Mouse (Mus musculus): ENCODE data around the gene Strbp. TPM values are rescaled to one million over a fixed set of nuclear protein-coding genes. Genes with fewer than 3 reads are reported as not detected.

Gene Strbp
- polyA plus RNA-seq, 1 experiment: 6.8 TPM

- H3K4me1 ChIP-seq (ENCODE audit: control insufficient read depth, insufficient read depth, low read length): no peaks in the 10 kb centered on the region
- no peak overlapping the region for H3K4me3 ChIP-seq (ENCODE audit: insufficient read depth, low read depth, low read length)
- WGBS: 59% methylated on average over 2 of the region's 2 CpGs
- DNase-seq: no peak
- H3K27ac ChIP-seq (ENCODE audit: insufficient read depth, low read depth, low read length): no peak overlapping the region
- H3K27me3 ChIP-seq (replicated peaks; ENCODE audit: control insufficient read depth, insufficient read depth, low read length): no peaks in the 10 kb centered on the region
- TF ChIP-seq POLR2A (IDR thresholded peaks at IDR 0.05; ENCODE audit: low read depth, low read length) (no peak), CTCF (conservative IDR thresholded peaks at IDR 0.05; ENCODE audit: insufficient read depth, insufficient read length, low read depth, low read length) (no peak)
- no peaks in the 10 kb centered on the region; the same call in 1 of the 2 replicates for H3K36me3 ChIP-seq (ENCODE audit: control insufficient read depth, insufficient read depth, low read length)
Measured at GRCm38 (mm10) chr2:37649590-37649989, 54.1 kb downstream of the Strbp start.

DNA sequence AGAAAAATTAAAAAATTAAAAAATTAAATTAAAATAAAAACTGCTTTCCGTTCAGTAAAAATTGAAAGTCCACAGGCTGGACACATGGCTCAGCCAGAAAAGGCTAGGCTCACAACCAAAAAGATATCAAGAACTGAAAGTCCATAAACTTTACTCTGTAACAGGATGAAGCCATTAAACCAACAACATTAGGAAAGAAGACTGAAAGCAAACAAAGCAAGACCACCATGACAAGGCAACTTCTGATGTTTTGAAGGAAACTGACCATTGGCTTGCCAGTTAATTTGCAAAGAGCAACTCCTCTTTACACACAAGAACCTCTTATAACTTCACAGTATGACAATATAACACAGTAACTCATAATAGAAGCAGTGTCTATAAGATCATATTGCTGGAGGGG, 54.7 kb downstream of the Strbp start:
- no peak for DNase-seq
- H3K4me3 ChIP-seq (ENCODE audit: insufficient read depth, low read depth, low read length): no peak overlapping the region
- H3K4me1 ChIP-seq (ENCODE audit: control insufficient read depth, insufficient read depth, low read length): no peaks in the 10 kb centered on the region
- H3K36me3 ChIP-seq (ENCODE audit: control insufficient read depth, insufficient read depth, low read length): no peaks in the 10 kb centered on the region; the same call in 1 of the 2 replicates
- H3K27me3 ChIP-seq (replicated peaks; ENCODE audit: control insufficient read depth, insufficient read depth, low read length): no peaks in the 10 kb centered on the region
- WGBS: 70% methylated on average over 1 of the region's 1 CpGs
- no peak for TF ChIP-seq CTCF (conservative IDR thresholded peaks at IDR 0.05; ENCODE audit: insufficient read depth, insufficient read length, low read depth, low read length)
- no peak for TF ChIP-seq POLR2A (IDR thresholded peaks at IDR 0.05; ENCODE audit: low read depth, low read length)
- no peak overlapping the region for H3K27ac ChIP-seq (ENCODE audit: insufficient read depth, low read depth, low read length)

DNA sequence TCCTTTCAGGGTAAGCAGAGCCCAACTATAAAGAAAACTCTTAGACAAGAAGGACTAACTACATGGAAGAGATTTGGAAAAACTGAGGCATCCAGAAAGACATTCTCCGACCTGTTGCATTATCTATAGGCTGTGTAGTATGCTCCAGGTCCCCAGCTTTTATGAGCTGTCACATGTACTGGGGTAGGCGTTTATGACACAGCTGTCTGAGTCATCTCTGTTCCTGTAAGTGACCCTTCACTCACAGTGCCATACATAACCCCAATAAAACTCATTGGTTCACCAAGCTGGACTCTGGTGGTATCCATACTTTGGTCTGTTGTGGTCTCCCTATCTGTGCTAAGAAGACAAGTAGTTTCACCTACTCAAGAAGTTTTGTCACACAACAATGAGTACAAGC, 80.3 kb downstream of the Strbp start:
- DNase-seq: no peak
- no peaks in the 10 kb centered on the region for H3K27me3 ChIP-seq (replicated peaks; ENCODE audit: control insufficient read depth, insufficient read depth, low read length)
- H3K36me3 ChIP-seq (ENCODE audit: control insufficient read depth, insufficient read depth, low read length): peaks cover 1% of the 10 kb centered on the region; the same call in 1 of the 2 replicates
- TF ChIP-seq POLR2A (IDR thresholded peaks at IDR 0.05; ENCODE audit: low read depth, low read length): no peak
- no peak for TF ChIP-seq CTCF (conservative IDR thresholded peaks at IDR 0.05; ENCODE audit: insufficient read depth, insufficient read length, low read depth, low read length)
- WGBS: 71% methylated on average over 2 of the region's 2 CpGs
- no peak overlapping the region for H3K4me3 ChIP-seq (ENCODE audit: insufficient read depth, low read depth, low read length)
- H3K27ac ChIP-seq (ENCODE audit: insufficient read depth, low read depth, low read length): no peak overlapping the region
- H3K4me1 ChIP-seq (ENCODE audit: control insufficient read depth, insufficient read depth, low read length): no peaks in the 10 kb centered on the region

- DNase-seq: no peak
- no peak for TF ChIP-seq POLR2A (IDR thresholded peaks at IDR 0.05; ENCODE audit: low read depth, low read length)
- no peaks in the 10 kb centered on the region for H3K27me3 ChIP-seq (replicated peaks; ENCODE audit: control insufficient read depth, insufficient read depth, low read length)
- H3K4me1 ChIP-seq (ENCODE audit: control insufficient read depth, insufficient read depth, low read length): no peaks in the 10 kb centered on the region
- peaks cover 2% of the 10 kb centered on the region; the same call in 1 of the 2 replicates for H3K36me3 ChIP-seq (ENCODE audit: control insufficient read depth, insufficient read depth, low read length)
- H3K27ac ChIP-seq (ENCODE audit: insufficient read depth, low read depth, low read length): no peak overlapping the region
- H3K4me3 ChIP-seq (ENCODE audit: insufficient read depth, low read depth, low read length): no peak overlapping the region
Measured at GRCm38 (mm10) chr2:37587919-37588318, 115.7 kb downstream of the Strbp start.

DNA sequence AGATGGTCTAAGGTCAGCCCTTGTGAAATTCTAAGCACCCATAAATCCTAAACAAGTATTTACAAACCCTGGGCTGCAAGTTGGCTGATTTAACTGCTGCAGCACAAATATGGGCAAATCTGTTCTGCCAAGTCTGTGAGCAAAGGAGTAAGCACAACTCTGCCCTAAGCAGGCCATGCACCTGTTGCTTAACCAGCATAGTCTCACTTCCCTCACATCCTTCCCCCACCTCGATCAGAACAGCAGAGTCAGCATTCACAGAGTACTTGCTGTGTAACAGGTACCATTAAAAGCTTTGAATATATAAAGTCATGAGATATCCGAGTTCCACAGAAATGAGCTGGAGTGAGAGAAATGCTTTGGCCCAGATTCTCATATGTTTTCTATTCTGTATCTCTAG, 125.5 kb downstream of the Strbp start:
- H3K27me3 ChIP-seq (replicated peaks; ENCODE audit: control insufficient read depth, insufficient read depth, low read length): no peaks in the 10 kb centered on the region
- no peak for DNase-seq
- no peaks in the 10 kb centered on the region for H3K4me1 ChIP-seq (ENCODE audit: control insufficient read depth, insufficient read depth, low read length)
- no peak overlapping the region for H3K4me3 ChIP-seq (ENCODE audit: insufficient read depth, low read depth, low read length)
- no peak overlapping the region for H3K27ac ChIP-seq (ENCODE audit: insufficient read depth, low read depth, low read length)
- no peaks in the 10 kb centered on the region for H3K36me3 ChIP-seq (ENCODE audit: control insufficient read depth, insufficient read depth, low read length)
- TF ChIP-seq POLR2A (IDR thresholded peaks at IDR 0.05; ENCODE audit: low read depth, low read length): no peak
- no peak for TF ChIP-seq CTCF (conservative IDR thresholded peaks at IDR 0.05; ENCODE audit: insufficient read depth, insufficient read length, low read depth, low read length)
- WGBS: 63% methylated on average over 2 of the region's 2 CpGs

GRCm38 (mm10) chr2:37576661-37577060, 127.0 kb downstream of the Strbp start:
- H3K36me3 ChIP-seq (ENCODE audit: control insufficient read depth, insufficient read depth, low read length): no peaks in the 10 kb centered on the region
- H3K4me3 ChIP-seq (ENCODE audit: insufficient read depth, low read depth, low read length): no peak overlapping the region
- no peak overlapping the region for H3K27ac ChIP-seq (ENCODE audit: insufficient read depth, low read depth, low read length)
- TF ChIP-seq POLR2A (IDR thresholded peaks at IDR 0.05; ENCODE audit: low read depth, low read length): no peak
- TF ChIP-seq CTCF (conservative IDR thresholded peaks at IDR 0.05; ENCODE audit: insufficient read depth, insufficient read length, low read depth, low read length): no peak
- no peak for DNase-seq
- WGBS: 98% methylated on average over 1 of the region's 1 CpGs
- no peaks in the 10 kb centered on the region for H3K27me3 ChIP-seq (replicated peaks; ENCODE audit: control insufficient read depth, insufficient read depth, low read length)
- peaks cover 3% of the 10 kb centered on the region; the same call in 1 of the 2 replicates for H3K4me1 ChIP-seq (ENCODE audit: control insufficient read depth, insufficient read depth, low read length)

DNA sequence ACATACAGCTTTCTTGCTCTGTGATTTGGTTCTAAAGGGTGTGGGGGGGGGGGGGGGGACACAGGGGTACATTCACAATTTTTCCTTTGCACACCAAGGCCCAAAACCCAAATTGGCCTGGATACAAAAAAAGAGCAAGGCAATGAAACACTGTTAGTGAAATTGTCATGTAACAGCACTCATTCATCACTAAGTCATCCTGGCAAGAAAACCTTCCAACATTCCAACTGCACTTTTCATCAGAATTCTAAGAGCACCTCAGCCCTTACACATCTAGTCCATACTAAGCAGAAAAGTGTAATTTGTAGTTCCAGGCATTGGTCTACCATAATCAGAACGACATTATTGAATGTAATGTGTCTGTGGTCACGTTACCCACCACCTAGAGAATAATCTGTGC, 131.5 kb downstream of the Strbp start:
- H3K4me1 ChIP-seq (ENCODE audit: control insufficient read depth, insufficient read depth, low read length): peaks cover 9% of the 10 kb centered on the region; the same call in 1 of the 2 replicates
- H3K36me3 ChIP-seq (ENCODE audit: control insufficient read depth, insufficient read depth, low read length): no peaks in the 10 kb centered on the region; the same call in 1 of the 2 replicates
- no peaks in the 10 kb centered on the region for H3K27me3 ChIP-seq (replicated peaks; ENCODE audit: control insufficient read depth, insufficient read depth, low read length)
- no peak for TF ChIP-seq CTCF (conservative IDR thresholded peaks at IDR 0.05; ENCODE audit: insufficient read depth, insufficient read length, low read depth, low read length)
- TF ChIP-seq POLR2A (IDR thresholded peaks at IDR 0.05; ENCODE audit: low read depth, low read length): no peak
- peak overlapping the region; percentile 54 for H3K27ac ChIP-seq (ENCODE audit: insufficient read depth, low read depth, low read length)
- DNase-seq: no peak
- no peak overlapping the region for H3K4me3 ChIP-seq (ENCODE audit: insufficient read depth, low read depth, low read length)
- WGBS: 90% methylated on average over 2 of the region's 2 CpGs
